Mouse (Mus musculus): Measurements from ENCODE around the gene Cpsf4l. TPM values are rescaled to one million over a fixed set of nuclear protein-coding genes. Genes with fewer than 3 reads are reported as not detected.

Gene Cpsf4l
- polyA plus RNA-seq, 1 experiment from 2014 or later: 0.57 TPM

DNA sequence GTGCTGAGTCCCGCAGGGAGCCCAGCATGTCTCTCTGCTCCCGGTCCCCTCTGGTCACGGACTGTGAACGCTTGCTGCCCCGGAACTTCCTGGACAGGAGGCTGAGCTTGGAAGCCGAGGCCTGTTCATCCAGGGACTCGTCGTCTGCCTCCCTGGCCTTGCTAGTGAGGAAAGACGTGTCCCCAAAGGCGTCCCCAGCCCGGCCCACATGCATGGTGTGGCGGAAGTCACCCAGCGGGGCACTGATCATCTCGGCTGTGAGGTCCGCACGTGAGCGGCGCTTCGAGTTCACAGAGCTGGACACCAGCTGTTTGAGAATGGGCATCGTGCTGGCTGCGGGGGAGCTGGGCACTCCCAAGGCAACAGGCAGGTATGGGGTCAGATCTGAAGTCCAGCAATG, 19.4 kb upstream of the Cpsf4l start:
- no peaks in the 10 kb centered on the region for H3K27me3 ChIP-seq (ENCODE audit: control insufficient read depth, insufficient read depth, low read length)
- 84% methylated on average over 21 of the region's 21 CpGs for WGBS
- H3K9me3 ChIP-seq (ENCODE audit: control insufficient read depth, low read length): no peaks in the 10 kb centered on the region
- peaks cover 30% of the 10 kb centered on the region for H3K36me3 ChIP-seq (ENCODE audit: control insufficient read depth, insufficient read depth, low read length)
- no peak overlapping the region for H3K9ac ChIP-seq (ENCODE audit: low read length)
- DNase-seq (ENCODE audit: low spot score, missing footprints) (no peak), ATAC-seq (ENCODE audit: low FRiP score) (no peak)
- H3K4me1 ChIP-seq (ENCODE audit: control insufficient read depth, insufficient read depth, low read length): peaks cover 4% of the 10 kb centered on the region
- no peak overlapping the region for H3K4me2 ChIP-seq
- H3K4me3 ChIP-seq (ENCODE audit: low read depth, low read length): no peak overlapping the region
- H3K27ac ChIP-seq (ENCODE audit: low read depth, low read length): no peak overlapping the region

DNA sequence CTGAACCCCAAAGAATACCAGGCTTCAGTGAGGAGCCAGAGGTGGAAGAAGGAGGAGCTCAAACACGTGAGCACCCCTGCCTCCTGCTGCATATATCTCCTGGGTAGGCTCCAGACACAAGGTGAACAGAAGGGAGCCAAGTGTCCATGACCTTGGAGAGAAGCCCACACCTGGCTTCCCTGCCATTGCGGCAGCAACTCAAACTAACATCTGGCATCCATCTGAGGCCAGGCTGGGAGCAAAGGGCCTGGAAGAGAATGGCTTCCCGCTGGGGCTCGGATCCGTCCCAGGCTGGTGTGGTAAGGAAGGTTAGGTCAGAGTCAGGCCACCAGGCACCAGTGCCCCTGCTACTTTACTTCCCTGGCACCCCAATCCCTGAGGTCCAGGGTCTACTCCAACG, 18.2 kb upstream of the Cpsf4l start:
- ATAC-seq (ENCODE audit: low FRiP score) (no peak), DNase-seq (ENCODE audit: low spot score, missing footprints) (no peak)
- Histone ChIP-seq H3K36me3 (ENCODE audit: control insufficient read depth, insufficient read depth, low read length) (peaks cover 30% of the 10 kb centered on the region), H3K4me1 (ENCODE audit: control insufficient read depth, insufficient read depth, low read length) (no peaks in the 10 kb centered on the region), H3K9me3 (ENCODE audit: control insufficient read depth, low read length) (no peaks in the 10 kb centered on the region), H3K27ac (ENCODE audit: low read depth, low read length) (no peak overlapping the region), H3K4me3 (ENCODE audit: low read depth, low read length) (no peak overlapping the region), H3K9ac (ENCODE audit: low read length) (no peak overlapping the region), H3K4me2 (no peak overlapping the region), H3K27me3 (ENCODE audit: control insufficient read depth, insufficient read depth, low read length) (no peaks in the 10 kb centered on the region)
- WGBS: 77% methylated on average over 6 of the region's 6 CpGs

DNA sequence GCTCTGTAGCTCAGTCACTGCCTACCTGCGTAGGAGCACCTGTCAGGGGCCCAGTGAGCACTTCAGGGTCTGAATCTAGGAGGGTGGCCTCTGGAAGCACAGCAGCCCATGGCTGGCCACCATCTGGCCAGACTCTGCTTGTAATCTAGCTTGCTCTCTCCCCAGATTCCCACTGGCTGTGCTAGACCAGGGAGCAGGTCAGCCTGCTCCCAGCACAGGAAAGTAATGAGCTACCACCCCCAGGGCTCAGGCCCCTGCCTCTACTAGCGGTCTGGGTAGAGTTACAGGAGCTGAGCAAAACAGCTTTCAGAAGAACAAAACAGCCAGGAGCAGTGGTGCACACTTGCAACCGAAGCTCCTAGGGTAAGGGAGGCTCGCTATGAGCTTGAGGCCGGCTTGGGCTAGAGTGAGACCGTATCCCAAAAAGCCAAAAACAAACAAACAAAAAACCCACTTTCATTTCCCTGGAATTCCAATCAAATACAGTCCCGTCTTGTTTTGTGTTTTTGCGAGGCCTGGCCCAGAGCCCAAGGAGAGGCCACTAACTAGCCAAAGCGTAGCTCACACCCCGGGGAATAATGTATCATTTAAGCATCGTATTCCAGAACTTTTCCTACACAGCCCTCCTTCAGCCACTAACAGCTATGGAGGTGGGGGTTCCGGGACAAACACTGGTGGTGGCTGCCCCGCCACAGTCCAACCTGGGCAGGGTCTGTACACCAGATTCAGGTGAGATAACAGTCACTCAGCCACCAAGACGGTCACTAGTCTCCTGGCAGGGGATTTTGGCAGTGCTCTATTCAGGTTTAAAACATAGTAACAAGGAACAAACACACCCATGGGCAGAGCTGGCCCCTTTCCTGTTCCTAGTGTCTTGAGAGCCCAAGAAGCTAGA, 17.4 kb upstream of the Cpsf4l start:
- no peak overlapping the region for H3K27ac ChIP-seq (ENCODE audit: low read depth, low read length)
- WGBS: 87% methylated on average over 14 of the region's 14 CpGs
- peaks cover 30% of the 10 kb centered on the region for H3K36me3 ChIP-seq (ENCODE audit: control insufficient read depth, insufficient read depth, low read length)
- ATAC-seq (ENCODE audit: low FRiP score): no peak
- H3K4me1 ChIP-seq (ENCODE audit: control insufficient read depth, insufficient read depth, low read length): no peaks in the 10 kb centered on the region
- H3K9me3 ChIP-seq (ENCODE audit: control insufficient read depth, low read length): no peaks in the 10 kb centered on the region
- H3K27me3 ChIP-seq (ENCODE audit: control insufficient read depth, insufficient read depth, low read length): no peaks in the 10 kb centered on the region
- no peak overlapping the region for H3K4me2 ChIP-seq
- no peak overlapping the region for H3K9ac ChIP-seq (ENCODE audit: low read length)
- DNase-seq (ENCODE audit: low spot score, missing footprints): no peak
- no peak overlapping the region for H3K4me3 ChIP-seq (ENCODE audit: low read depth, low read length)

DNA sequence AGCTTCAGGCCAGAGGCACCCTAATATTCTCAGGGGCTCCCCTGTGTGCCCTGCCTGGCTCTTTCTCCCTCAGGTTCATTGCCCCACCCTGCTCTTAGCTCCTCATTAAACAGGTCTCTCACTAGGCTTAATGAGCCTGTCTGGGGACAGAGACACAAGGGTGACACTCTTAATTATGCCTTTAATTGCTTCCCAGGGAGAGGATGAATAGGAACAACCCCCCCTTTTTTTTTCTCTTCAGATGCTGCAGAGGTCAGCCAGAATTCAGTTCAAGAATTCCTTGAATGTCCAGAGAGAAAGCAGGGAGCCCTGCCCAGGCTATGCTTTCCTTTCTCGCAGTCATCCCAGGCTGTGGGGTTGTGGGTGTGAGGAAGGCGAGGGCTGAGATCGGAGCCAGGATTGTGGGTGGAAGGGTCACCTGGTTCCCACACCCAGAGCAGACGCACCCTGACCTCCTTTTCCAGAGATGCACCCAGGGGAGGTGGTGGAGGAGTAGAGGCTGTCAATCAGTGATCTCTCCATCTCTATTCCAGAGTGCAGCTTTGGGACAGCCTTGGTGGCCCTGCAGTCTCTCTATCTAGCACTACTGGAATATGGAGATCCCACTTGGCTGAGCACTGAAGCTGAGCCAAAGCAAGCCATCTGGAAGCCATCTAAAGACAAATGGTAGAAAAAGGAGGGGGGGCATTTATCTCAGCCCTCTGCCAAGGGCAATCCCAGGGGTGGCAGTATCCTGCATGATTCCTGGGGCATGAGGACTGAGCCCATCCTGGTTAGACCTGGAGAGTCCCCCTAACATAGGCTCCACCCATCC, 15.6 kb upstream of the Cpsf4l start:
- ATAC-seq (ENCODE audit: low FRiP score) (no peak), DNase-seq (ENCODE audit: low spot score, missing footprints) (no peak)
- Histone ChIP-seq H3K27ac (ENCODE audit: low read depth, low read length) (no peak overlapping the region; the same call in 1 of the 2 replicates), H3K4me1 (ENCODE audit: control insufficient read depth, insufficient read depth, low read length) (no peaks in the 10 kb centered on the region), H3K27me3 (ENCODE audit: control insufficient read depth, insufficient read depth, low read length) (no peaks in the 10 kb centered on the region), H3K4me2 (no peak overlapping the region), H3K36me3 (ENCODE audit: control insufficient read depth, insufficient read depth, low read length) (peaks cover 30% of the 10 kb centered on the region), H3K9ac (ENCODE audit: low read length) (no peak overlapping the region), H3K4me3 (ENCODE audit: low read depth, low read length) (no peak overlapping the region), H3K9me3 (ENCODE audit: control insufficient read depth, low read length) (no peaks in the 10 kb centered on the region)
- WGBS: 80% methylated on average over 4 of the region's 4 CpGs

DNA sequence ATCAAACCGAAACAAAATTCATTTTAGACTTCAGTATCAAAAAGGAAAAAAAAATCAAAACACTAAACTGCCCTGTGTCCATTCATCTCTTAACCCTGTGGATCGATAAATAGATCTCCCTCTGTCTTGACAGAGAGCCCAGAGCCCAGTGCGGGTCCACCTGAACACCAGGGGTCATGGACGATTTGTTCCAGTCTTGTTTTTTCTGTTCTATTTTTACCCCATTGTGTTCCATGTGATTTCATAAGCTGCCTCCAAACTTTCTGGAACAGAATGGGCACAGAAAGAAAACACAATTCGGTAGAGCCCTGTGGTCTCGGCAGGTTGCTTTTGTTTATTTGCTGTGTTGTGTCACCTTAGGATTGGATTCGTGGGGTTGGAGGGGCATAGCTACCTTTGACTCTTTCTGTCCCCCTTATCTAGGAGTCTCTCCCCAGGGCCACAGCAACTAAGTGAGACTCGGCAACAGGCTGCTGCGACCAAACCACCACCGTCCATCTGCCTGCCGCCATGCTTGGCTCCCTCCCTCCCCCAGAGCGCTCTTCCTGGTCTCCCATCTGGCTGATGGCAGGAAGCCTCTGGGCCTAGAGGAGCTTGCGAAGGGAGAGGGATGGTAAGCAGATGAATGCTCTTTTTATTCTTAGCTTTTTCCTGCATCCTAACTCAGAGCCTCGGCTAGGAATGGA, 12.7 kb upstream of the Cpsf4l start:
- no peaks in the 10 kb centered on the region for H3K4me1 ChIP-seq (ENCODE audit: control insufficient read depth, insufficient read depth, low read length)
- H3K27me3 ChIP-seq (ENCODE audit: control insufficient read depth, insufficient read depth, low read length): no peaks in the 10 kb centered on the region
- H3K27ac ChIP-seq (ENCODE audit: low read depth, low read length): no peak overlapping the region
- no peak overlapping the region for H3K9ac ChIP-seq (ENCODE audit: low read length)
- peaks cover 15% of the 10 kb centered on the region for H3K36me3 ChIP-seq (ENCODE audit: control insufficient read depth, insufficient read depth, low read length)
- no peak overlapping the region for H3K4me3 ChIP-seq (ENCODE audit: low read depth, low read length)
- DNase-seq (ENCODE audit: low spot score, missing footprints) (no peak), ATAC-seq (ENCODE audit: low FRiP score) (no peak)
- H3K9me3 ChIP-seq (ENCODE audit: control insufficient read depth, low read length): no peaks in the 10 kb centered on the region
- H3K4me2 ChIP-seq: no peak overlapping the region
- 82% methylated on average over 14 of the region's 14 CpGs for WGBS

DNA sequence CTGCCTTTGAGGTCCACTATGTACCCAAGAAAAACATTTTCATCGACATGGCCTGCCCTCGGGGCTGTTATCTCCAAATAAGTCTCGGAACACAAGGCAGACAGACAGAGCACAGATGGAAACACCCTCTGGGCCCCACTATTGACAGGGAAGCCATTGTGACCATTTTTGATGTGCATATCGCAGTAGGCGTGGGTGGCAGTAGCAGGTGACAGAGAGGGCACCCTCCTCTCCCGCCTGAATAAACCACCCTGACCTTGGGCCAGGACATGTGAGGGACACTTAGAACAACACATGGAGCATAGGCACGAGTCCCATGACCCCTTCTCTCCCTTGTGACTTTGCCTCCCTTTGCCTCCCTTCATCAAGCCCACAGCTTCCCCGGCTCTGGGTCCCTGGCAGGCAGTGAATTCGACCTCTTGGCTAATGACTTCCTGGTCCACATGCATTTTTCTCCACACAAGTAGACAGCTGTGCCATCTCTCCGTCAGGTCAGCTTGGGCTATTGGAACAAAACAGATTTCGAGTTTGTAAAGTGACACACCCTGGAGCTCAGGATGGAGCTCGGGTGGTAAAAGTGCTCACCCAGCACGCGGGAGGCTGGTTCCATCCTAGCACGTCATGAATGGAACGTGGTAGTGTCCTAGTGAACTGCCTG, 8.1 kb upstream of the Cpsf4l start:
- Histone ChIP-seq H3K4me3 (ENCODE audit: low read depth, low read length) (no peak overlapping the region), H3K27me3 (ENCODE audit: control insufficient read depth, insufficient read depth, low read length) (no peaks in the 10 kb centered on the region), H3K9ac (ENCODE audit: low read length) (no peak overlapping the region), H3K9me3 (ENCODE audit: control insufficient read depth, low read length) (no peaks in the 10 kb centered on the region), H3K4me2 (no peak overlapping the region), H3K27ac (ENCODE audit: low read depth, low read length) (no peak overlapping the region), H3K4me1 (ENCODE audit: control insufficient read depth, insufficient read depth, low read length) (no peaks in the 10 kb centered on the region), H3K36me3 (ENCODE audit: control insufficient read depth, insufficient read depth, low read length) (no peaks in the 10 kb centered on the region)
- DNase-seq (ENCODE audit: low spot score, missing footprints): no peak
- WGBS: 73% methylated on average over 16 of the region's 16 CpGs
- ATAC-seq (ENCODE audit: low FRiP score): no peak

DNA sequence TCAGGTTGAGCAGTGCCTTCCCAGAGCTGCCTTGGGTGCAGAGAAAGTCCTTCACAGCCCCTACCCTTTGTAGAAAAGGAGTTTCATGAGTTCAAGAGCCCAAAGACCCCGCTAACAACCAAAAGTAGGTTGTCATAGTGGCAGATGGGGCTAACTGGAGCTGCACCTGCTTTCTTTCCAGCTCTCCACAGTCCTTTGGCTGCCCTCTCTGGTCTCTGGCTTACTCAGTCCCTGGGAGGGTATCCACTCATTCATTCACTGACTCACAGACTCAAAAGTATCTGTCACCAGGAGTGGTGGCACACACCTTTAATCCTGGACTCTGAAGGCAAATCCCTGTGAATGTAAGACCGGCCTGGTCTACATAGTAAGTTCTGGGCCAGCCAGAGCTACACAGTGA, 6.3 kb upstream of the Cpsf4l start:
- no peaks in the 10 kb centered on the region for H3K36me3 ChIP-seq (ENCODE audit: control insufficient read depth, insufficient read depth, low read length)
- H3K9me3 ChIP-seq (ENCODE audit: control insufficient read depth, low read length): no peaks in the 10 kb centered on the region
- H3K27me3 ChIP-seq (ENCODE audit: control insufficient read depth, insufficient read depth, low read length): no peaks in the 10 kb centered on the region
- no peak overlapping the region for H3K4me3 ChIP-seq (ENCODE audit: low read depth, low read length)
- ATAC-seq (ENCODE audit: low FRiP score) (no peak), DNase-seq (ENCODE audit: low spot score, missing footprints) (no peak)
- no peak overlapping the region for H3K27ac ChIP-seq (ENCODE audit: low read depth, low read length)
- no peak overlapping the region for H3K9ac ChIP-seq (ENCODE audit: low read length)
- no peaks in the 10 kb centered on the region for H3K4me1 ChIP-seq (ENCODE audit: control insufficient read depth, insufficient read depth, low read length)
- 97% methylated on average over 2 of the region's 2 CpGs for WGBS
- H3K4me2 ChIP-seq: no peak overlapping the region

DNA sequence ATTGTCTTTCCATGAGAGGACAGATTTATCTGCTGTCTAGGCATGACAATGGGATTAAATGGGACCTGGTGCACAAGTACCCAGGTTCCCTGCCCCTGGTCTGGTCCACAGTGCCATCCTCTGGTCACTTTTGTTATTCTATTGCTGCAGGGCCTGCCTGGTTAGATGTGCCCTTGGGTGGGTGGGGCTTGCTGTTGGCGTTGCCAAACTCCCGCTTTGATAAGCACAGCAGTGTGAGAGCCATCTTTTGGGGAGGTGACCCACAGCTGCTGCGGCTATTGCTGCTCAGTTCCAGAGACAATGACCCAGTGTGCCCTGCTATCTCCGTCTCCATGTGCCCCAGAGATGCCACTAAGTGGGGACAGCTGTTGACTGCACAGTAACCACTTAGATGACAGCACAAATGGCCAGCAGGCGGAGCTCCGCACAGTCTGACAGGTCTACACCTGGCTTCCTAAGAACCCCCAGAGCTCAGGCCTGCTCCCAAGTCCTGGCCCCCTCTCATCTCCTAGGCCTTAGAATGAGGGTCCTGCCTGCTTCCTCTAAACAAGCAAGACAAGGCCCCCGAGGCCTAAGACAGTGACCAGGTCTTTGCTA, 5.4 kb upstream of the Cpsf4l start:
- Histone ChIP-seq H3K36me3 (ENCODE audit: control insufficient read depth, insufficient read depth, low read length) (no peaks in the 10 kb centered on the region), H3K27me3 (ENCODE audit: control insufficient read depth, insufficient read depth, low read length) (no peaks in the 10 kb centered on the region), H3K27ac (ENCODE audit: low read depth, low read length) (no peak overlapping the region), H3K9me3 (ENCODE audit: control insufficient read depth, low read length) (no peaks in the 10 kb centered on the region), H3K4me1 (ENCODE audit: control insufficient read depth, insufficient read depth, low read length) (peaks cover 8% of the 10 kb centered on the region), H3K4me3 (ENCODE audit: low read depth, low read length) (no peak overlapping the region), H3K4me2 (no peak overlapping the region), H3K9ac (ENCODE audit: low read length) (no peak overlapping the region)
- no peak for DNase-seq (ENCODE audit: low spot score, missing footprints)
- WGBS: 61% methylated on average over 7 of the region's 7 CpGs
- ATAC-seq (ENCODE audit: low FRiP score): no peak

Data from midbrain, embryonic 11.5 days (tissue).